Mouse (Mus musculus): ENCODE results near the gene Casz1. TPM values are rescaled to one million over a fixed set of nuclear protein-coding genes. Genes with fewer than 3 reads are reported as not detected.
A peak's percentile ranks its signal among the peaks of the same experiment; 100 is the strongest.

The Casz1 gene
- polyA plus RNA-seq, 1 experiment from 2014 or later: 19.9 TPM

- Histone ChIP-seq H3K4me3 (ENCODE audit: low read depth, low read length) (no peak overlapping the region), H3K9me3 (replicated peaks; ENCODE audit: control insufficient read depth, low read length) (no peaks in the 10 kb centered on the region), H3K27ac (ENCODE audit: low read depth, low read length) (peak overlapping the region; percentile 75), H3K36me3 (ENCODE audit: control insufficient read depth, insufficient read depth, low read length) (no peaks in the 10 kb centered on the region), H3K4me1 (ENCODE audit: control insufficient read depth, insufficient read depth, low read length) (peaks cover 70% of the 10 kb centered on the region), H3K27me3 (ENCODE audit: control insufficient read depth, insufficient read depth, low read length) (no peaks in the 10 kb centered on the region), H3K4me2 (no peak overlapping the region), H3K9ac (ENCODE audit: low read depth, low read length) (no peak overlapping the region)
- WGBS (ENCODE audit: insufficient replicate concordance): 56% methylated on average over 3 of the region's 3 CpGs
- no peak for ATAC-seq (replicated peaks; ENCODE audit: insufficient number of reproducible peaks, low FRiP score, low TSS enrichment)
Measured at GRCm38 (mm10) chr4:148879631-148880030, 75.4 kb downstream of the Casz1 start.

- no peaks in the 10 kb centered on the region for H3K36me3 ChIP-seq (ENCODE audit: control insufficient read depth, insufficient read depth, low read length)
- no peaks in the 10 kb centered on the region for H3K9me3 ChIP-seq (replicated peaks; ENCODE audit: control insufficient read depth, low read length)
- peak overlapping the region; percentile 20 for H3K4me2 ChIP-seq
- 16% methylated on average over 17 of the region's 17 CpGs for WGBS (ENCODE audit: insufficient replicate concordance)
- H3K4me3 ChIP-seq (ENCODE audit: low read depth, low read length): no peak overlapping the region
- H3K27me3 ChIP-seq (ENCODE audit: control insufficient read depth, insufficient read depth, low read length): no peaks in the 10 kb centered on the region
- ATAC-seq (replicated peaks; ENCODE audit: insufficient number of reproducible peaks, low FRiP score, low TSS enrichment): no peak
- peak overlapping the region; percentile 13; the same call in 1 of the 2 replicates for H3K9ac ChIP-seq (ENCODE audit: low read depth, low read length)
- peaks cover 73% of the 10 kb centered on the region for H3K4me1 ChIP-seq (ENCODE audit: control insufficient read depth, insufficient read depth, low read length)
- H3K27ac ChIP-seq (ENCODE audit: low read depth, low read length): peak overlapping the region; percentile 88
Measured at GRCm38 (mm10) chr4:148881001-148881669, 76.9 kb downstream of the Casz1 start.

DNA sequence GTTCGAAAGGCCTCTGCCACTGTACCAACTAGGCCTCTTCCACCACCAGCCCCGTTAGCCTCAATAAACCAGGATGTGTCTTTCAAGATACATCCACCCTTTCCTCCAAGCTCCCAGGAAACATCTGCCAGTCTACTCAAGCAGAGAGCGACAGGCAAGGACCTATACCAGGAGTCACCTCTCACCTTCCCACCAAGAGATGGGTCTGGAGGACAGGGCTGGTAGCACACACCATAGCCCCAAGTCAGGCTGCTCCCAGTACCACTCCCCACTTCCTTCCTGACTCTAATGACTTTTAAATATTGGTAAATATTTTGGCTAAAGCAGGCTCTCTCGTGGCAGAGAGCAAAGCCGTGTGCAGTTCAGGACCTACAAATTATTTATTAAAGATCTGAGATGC lies 77.6 kb downstream of the Casz1 start:
- H3K36me3 ChIP-seq (ENCODE audit: control insufficient read depth, insufficient read depth, low read length): no peaks in the 10 kb centered on the region
- WGBS (ENCODE audit: insufficient replicate concordance): 68% methylated on average over 5 of the region's 5 CpGs
- H3K27me3 ChIP-seq (ENCODE audit: control insufficient read depth, insufficient read depth, low read length): no peaks in the 10 kb centered on the region
- H3K4me2 ChIP-seq: no peak overlapping the region; the same call in 1 of the 2 replicates
- peaks cover 66% of the 10 kb centered on the region for H3K4me1 ChIP-seq (ENCODE audit: control insufficient read depth, insufficient read depth, low read length)
- H3K4me3 ChIP-seq (ENCODE audit: low read depth, low read length): no peak overlapping the region
- H3K9me3 ChIP-seq (replicated peaks; ENCODE audit: control insufficient read depth, low read length): no peaks in the 10 kb centered on the region
- ATAC-seq (replicated peaks; ENCODE audit: insufficient number of reproducible peaks, low FRiP score, low TSS enrichment): no peak
- H3K27ac ChIP-seq (ENCODE audit: low read depth, low read length): peak overlapping the region; percentile 88
- no peak overlapping the region for H3K9ac ChIP-seq (ENCODE audit: low read depth, low read length)

DNA sequence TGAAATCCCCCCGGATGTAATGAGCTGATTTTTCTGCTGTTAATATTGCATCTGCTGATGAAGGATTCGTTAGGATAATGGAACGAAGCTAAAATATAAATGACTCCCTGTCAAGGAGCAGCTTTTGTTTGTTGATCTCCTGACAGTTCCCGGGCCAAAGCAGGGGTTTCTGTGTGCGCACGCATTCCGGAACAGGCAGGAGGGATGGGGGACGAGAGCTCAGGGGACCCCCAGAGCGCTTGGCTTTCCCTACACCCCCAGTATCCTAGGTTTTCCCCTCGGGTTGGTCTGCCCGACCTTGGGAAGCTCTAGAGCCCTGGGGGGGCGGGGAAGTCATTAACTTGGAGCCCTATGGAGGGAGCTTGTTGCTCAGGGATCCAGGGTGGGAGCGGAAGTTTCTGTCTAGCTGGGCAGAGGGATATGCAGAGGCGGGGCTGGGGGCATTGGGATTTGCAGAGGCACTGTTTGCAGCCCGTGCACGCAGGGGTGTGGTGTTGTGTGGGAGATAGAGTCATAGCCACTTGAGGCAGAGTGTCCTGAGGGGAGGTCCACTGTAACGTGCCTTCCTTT lies 78.2 kb downstream of the Casz1 start:
- no peaks in the 10 kb centered on the region for H3K36me3 ChIP-seq (ENCODE audit: control insufficient read depth, insufficient read depth, low read length)
- H3K4me1 ChIP-seq (ENCODE audit: control insufficient read depth, insufficient read depth, low read length): peaks cover 60% of the 10 kb centered on the region
- no peak overlapping the region for H3K4me3 ChIP-seq (ENCODE audit: low read depth, low read length)
- H3K9ac ChIP-seq (ENCODE audit: low read depth, low read length): no peak overlapping the region
- H3K27ac ChIP-seq (ENCODE audit: low read depth, low read length): no peak overlapping the region
- no peak for ATAC-seq (replicated peaks; ENCODE audit: insufficient number of reproducible peaks, low FRiP score, low TSS enrichment)
- WGBS (ENCODE audit: insufficient replicate concordance): 22% methylated on average over 17 of the region's 17 CpGs
- H3K9me3 ChIP-seq (replicated peaks; ENCODE audit: control insufficient read depth, low read length): no peaks in the 10 kb centered on the region
- H3K4me2 ChIP-seq: peak overlapping the region; percentile 2; the same call in 1 of the 2 replicates
- no peaks in the 10 kb centered on the region for H3K27me3 ChIP-seq (ENCODE audit: control insufficient read depth, insufficient read depth, low read length)

GRCm38 (mm10) chr4:148884596-148884995 lies 80.4 kb downstream of the Casz1 start:
- Histone ChIP-seq H3K9ac (ENCODE audit: low read depth, low read length) (no peak overlapping the region), H3K27ac (ENCODE audit: low read depth, low read length) (0 out of 2 replicates have a peak overlapping the region, but pooled peaks have one; percentile 18)
- ATAC-seq (replicated peaks; ENCODE audit: insufficient number of reproducible peaks, low FRiP score, low TSS enrichment): no peak

GRCm38 (mm10) chr4:148885401-148885800 lies 81.2 kb downstream of the Casz1 start:
- Histone ChIP-seq H3K27me3 (ENCODE audit: control insufficient read depth, insufficient read depth, low read length) (peaks cover 10% of the 10 kb centered on the region; the same call in 1 of the 2 replicates), H3K9me3 (replicated peaks; ENCODE audit: control insufficient read depth, low read length) (no peaks in the 10 kb centered on the region), H3K4me2 (no peak overlapping the region), H3K4me3 (ENCODE audit: low read depth, low read length) (no peak overlapping the region), H3K9ac (ENCODE audit: low read depth, low read length) (no peak overlapping the region), H3K4me1 (ENCODE audit: control insufficient read depth, insufficient read depth, low read length) (peaks cover 50% of the 10 kb centered on the region), H3K27ac (ENCODE audit: low read depth, low read length) (no peak overlapping the region), H3K36me3 (ENCODE audit: control insufficient read depth, insufficient read depth, low read length) (no peaks in the 10 kb centered on the region)
- ATAC-seq (replicated peaks; ENCODE audit: insufficient number of reproducible peaks, low FRiP score, low TSS enrichment): no peak
- WGBS (ENCODE audit: insufficient replicate concordance): 48% methylated on average over 10 of the region's 10 CpGs

More at GRCm38 (mm10) chr4:148884596-148884995, 80.4 kb downstream of the Casz1 start:
- H3K4me3 ChIP-seq (ENCODE audit: low read depth, low read length): no peak overlapping the region
- H3K4me2 ChIP-seq: no peak overlapping the region
- H3K4me1 ChIP-seq (ENCODE audit: control insufficient read depth, insufficient read depth, low read length): peaks cover 52% of the 10 kb centered on the region
- no peaks in the 10 kb centered on the region for H3K9me3 ChIP-seq (replicated peaks; ENCODE audit: control insufficient read depth, low read length)
- 75% methylated on average over 14 of the region's 14 CpGs for WGBS (ENCODE audit: insufficient replicate concordance)
- no peaks in the 10 kb centered on the region for H3K36me3 ChIP-seq (ENCODE audit: control insufficient read depth, insufficient read depth, low read length)
- H3K27me3 ChIP-seq (ENCODE audit: control insufficient read depth, insufficient read depth, low read length): 0 out of 2 replicates have a peak, but pooled peaks cover 5% of the 10 kb centered on the region

DNA sequence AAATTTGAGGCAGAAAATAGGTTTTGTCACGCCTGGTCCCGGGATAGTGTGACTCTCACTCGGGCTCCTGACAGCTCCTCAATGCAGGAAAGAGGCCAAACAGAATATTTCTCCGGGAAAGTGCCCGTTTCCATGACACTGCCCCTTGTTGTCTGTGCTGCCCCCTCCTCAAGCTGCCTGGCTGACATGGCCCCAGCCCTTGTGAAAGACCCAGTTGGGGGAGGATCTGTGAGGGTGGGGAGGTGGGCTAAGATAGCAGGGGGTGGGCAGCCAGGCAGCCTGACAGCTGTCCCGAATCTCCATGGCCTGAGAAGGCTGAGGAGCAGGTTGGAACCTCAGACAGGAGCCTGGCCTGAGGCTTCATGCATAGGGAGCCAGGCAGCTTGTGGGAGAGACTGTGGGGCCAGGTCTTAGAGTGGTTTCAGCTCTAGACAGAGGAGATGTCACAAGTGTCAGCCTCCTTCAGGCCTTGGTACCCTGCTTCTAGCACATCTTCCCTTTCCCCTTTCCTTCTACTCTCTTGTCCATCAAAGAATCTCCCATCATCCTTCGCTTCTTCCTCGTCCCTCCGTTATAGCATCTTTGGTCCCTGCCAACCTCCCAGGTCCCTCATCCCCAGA lies 81.8 kb downstream of the Casz1 start:
- H3K4me2 ChIP-seq: no peak overlapping the region
- H3K9ac ChIP-seq (ENCODE audit: low read depth, low read length): no peak overlapping the region
- no peak overlapping the region for H3K4me3 ChIP-seq (ENCODE audit: low read depth, low read length)
- peaks cover 11% of the 10 kb centered on the region; the same call in 1 of the 2 replicates for H3K27me3 ChIP-seq (ENCODE audit: control insufficient read depth, insufficient read depth, low read length)
- no peak for ATAC-seq (replicated peaks; ENCODE audit: insufficient number of reproducible peaks, low FRiP score, low TSS enrichment)
- no peak overlapping the region for H3K27ac ChIP-seq (ENCODE audit: low read depth, low read length)
- H3K4me1 ChIP-seq (ENCODE audit: control insufficient read depth, insufficient read depth, low read length): peaks cover 50% of the 10 kb centered on the region
- H3K9me3 ChIP-seq (replicated peaks; ENCODE audit: control insufficient read depth, low read length): no peaks in the 10 kb centered on the region
- H3K36me3 ChIP-seq (ENCODE audit: control insufficient read depth, insufficient read depth, low read length): no peaks in the 10 kb centered on the region
- 52% methylated on average over 9 of the region's 9 CpGs for WGBS (ENCODE audit: insufficient replicate concordance)

GRCm38 (mm10) chr4:148888229-148888628 lies 84.0 kb downstream of the Casz1 start:
- no peaks in the 10 kb centered on the region for H3K9me3 ChIP-seq (replicated peaks; ENCODE audit: control insufficient read depth, low read length)
- H3K27me3 ChIP-seq (ENCODE audit: control insufficient read depth, insufficient read depth, low read length): peaks cover 18% of the 10 kb centered on the region
- H3K4me1 ChIP-seq (ENCODE audit: control insufficient read depth, insufficient read depth, low read length): peaks cover 47% of the 10 kb centered on the region
- no peaks in the 10 kb centered on the region for H3K36me3 ChIP-seq (ENCODE audit: control insufficient read depth, insufficient read depth, low read length)
- no peak overlapping the region for H3K4me2 ChIP-seq
- no peak overlapping the region for H3K27ac ChIP-seq (ENCODE audit: low read depth, low read length)
- no peak for ATAC-seq (replicated peaks; ENCODE audit: insufficient number of reproducible peaks, low FRiP score, low TSS enrichment)
- no peak overlapping the region for H3K9ac ChIP-seq (ENCODE audit: low read depth, low read length)
- no peak overlapping the region for H3K4me3 ChIP-seq (ENCODE audit: low read depth, low read length)
- WGBS (ENCODE audit: insufficient replicate concordance): 55% methylated on average over 8 of the region's 8 CpGs

Data from heart, embryonic 11.5 days (tissue).